Comparison of ENCODE assay signal across 7 mouse cellular contexts in genomic region chr8:20524539-20524938, GRCm38 (mm10).
DNase-seq lines count a peak whose midpoint lies in the region; TF ChIP-seq lines count a peak whose summit lies in the region.
"Not testable (repeated sequence)": the region's sequence is repeated elsewhere in the genome, so short reads cannot be mapped to it uniquely, and the experiment has no call there.

No protein-coding gene starts in this region.

- not testable (repeated sequence) for TF ChIP-seq EP300 in MEL (IDR thresholded peaks at IDR 0.05; ENCODE audit: low read depth in 1 of 2, low read length in 2 of 2)

- H3K79me2 ChIP-seq in MEL (ENCODE audit: control insufficient read depth, insufficient read depth, low read length, poor library complexity): not testable (repeated sequence)

- not testable (repeated sequence) for H3K9me3 ChIP-seq in MEL (replicated peaks; ENCODE audit: insufficient read depth, low read length)

- not testable (repeated sequence) for TF ChIP-seq POLR2A in MEL (IDR thresholded peaks at IDR 0.05; ENCODE audit: control insufficient read depth in 1 of 2, insufficient read depth in 1 of 2, low read depth in 1 of 2, low read length in 2 of 2, poor library complexity in 1 of 2)

- H3K27me3 ChIP-seq in MEL (ENCODE audit: control insufficient read depth in 1 of 2, insufficient read depth in 2 of 2, low read length in 2 of 2): not testable (repeated sequence)

- H3K4me3 ChIP-seq in MEL (ENCODE audit: control insufficient read depth in 1 of 2, insufficient read depth in 1 of 2, low read depth in 2 of 2, low read length in 2 of 2): not testable (repeated sequence)

- not testable (repeated sequence) for H3K36me3 ChIP-seq in MEL (ENCODE audit: control insufficient read depth in 1 of 2, insufficient read depth in 2 of 2, low read length in 2 of 2)

- not testable (repeated sequence) for TF ChIP-seq CTCF in MEL (IDR thresholded peaks at IDR 0.05 in 2 of 3, conservative IDR thresholded peaks at IDR 0.05 in 1 of 3; ENCODE audit: control insufficient read depth in 1 of 3, insufficient read depth in 1 of 3, low read depth in 2 of 3, low read length in 3 of 3, poor library complexity in 1 of 3, severe bottlenecking in 1 of 3)

- DNase-seq in MEL (ENCODE audit: low read depth, low spot score): peak; percentile 1
- peak; percentile 0 for DNase-seq in ZHBTc4 (ENCODE audit: low read depth, low spot score)
- DNase-seq in cerebellum, adult 11-12 months: peak; percentile 52
- peak; percentile 54 for DNase-seq in cerebellum, adult 9-10 months
- peak; percentile 91 for DNase-seq in heart, adult 11 months
- peak; percentile 0 for DNase-seq in liver
- DNase-seq in lung, postnatal 36 days: peak; percentile 40

- not testable (repeated sequence) for H3K4me1 ChIP-seq in MEL (ENCODE audit: control insufficient read depth in 1 of 2, insufficient read depth in 2 of 2, low read length in 2 of 2)

- not testable (repeated sequence) for H3K27ac ChIP-seq in MEL (ENCODE audit: control insufficient read depth, low read depth, low read length)

- not testable (repeated sequence) for TF ChIP-seq RAD21 in MEL (IDR thresholded peaks at IDR 0.05; ENCODE audit: low read depth, low read length)

- not testable (repeated sequence) for H3K9ac ChIP-seq in MEL (ENCODE audit: control insufficient read depth, low read depth, low read length, poor library complexity, severe bottlenecking)

Comparison
In these comparisons a context has a peak if more than half of its experiments do, and no peak if none do; other contexts are left out.
1. DNase-seq: peak in every context shown above with its lines; median percentile 91 in heart, adult 11 months; 54 in cerebellum, adult 9-10 months; 52 in cerebellum, adult 11-12 months; 40 in lung, postnatal 36 days; 1 in MEL; 0 in ZHBTc4; 0 in liver.